Mouse (Mus musculus) ES-E14 (cell line): ENCODE data around the gene Slc50a1.

Experiments used
- CHD2 ChIP-seq: IDR thresholded peaks from 2 replicates; pipeline ENCODE4 v1.6.1; 2014; ENCODE audit warnings: mild to moderate bottlenecking, low read depth, low read length, inconsistent platforms
- MAFK ChIP-seq: IDR thresholded peaks from 2 replicates; pipeline ENCODE4 v1.6.1; 2014; ENCODE audit warnings: mild to moderate bottlenecking, low read depth, low read length, inconsistent platforms; ENCODE audit not compliant: insufficient read depth
- ZC3H11A ChIP-seq: IDR thresholded peaks from 2 replicates; pipeline ENCODE4 v1.6.1; 2012; ENCODE audit warnings: low read depth, mild to moderate bottlenecking, inconsistent platforms, low read length, borderline replicate concordance
- ZNF384 ChIP-seq: IDR thresholded peaks from 2 replicates; pipeline ENCODE4 v1.6.1; 2012; ENCODE audit warnings: low read depth, low read length, inconsistent platforms

DNA sequence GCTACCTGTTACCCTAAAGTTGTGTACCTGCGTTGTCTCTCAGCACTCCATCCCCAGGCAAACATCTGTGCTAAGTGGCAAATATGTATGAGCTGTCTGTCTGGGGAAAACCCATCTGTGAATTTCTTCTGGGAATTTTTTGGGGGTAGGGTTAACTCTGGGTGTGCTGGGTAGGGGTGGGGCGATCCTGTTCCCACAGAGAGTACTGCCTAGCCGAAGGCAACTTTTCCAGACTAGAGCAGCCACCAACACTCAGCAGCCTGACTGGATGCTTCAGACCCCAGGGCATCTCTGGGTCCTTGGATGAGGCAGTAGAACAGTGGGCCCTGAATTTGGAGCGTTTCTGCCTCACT is 11.9 kb upstream of the Slc50a1 start:
- TF ChIP-seq ZC3H11A (no peak), CHD2 (no peak), MAFK (no peak), ZNF384 (no peak)
